Mouse (Mus musculus) testis, postnatal 10 days (tissue): ENCODE data around the gene Exo1.

Experiments
- DNase-seq: peaks from one replicate; pipeline ENCODE4 v3.0.0; 2021; ENCODE audit warnings: low spot score

Gene Exo1

DNA sequence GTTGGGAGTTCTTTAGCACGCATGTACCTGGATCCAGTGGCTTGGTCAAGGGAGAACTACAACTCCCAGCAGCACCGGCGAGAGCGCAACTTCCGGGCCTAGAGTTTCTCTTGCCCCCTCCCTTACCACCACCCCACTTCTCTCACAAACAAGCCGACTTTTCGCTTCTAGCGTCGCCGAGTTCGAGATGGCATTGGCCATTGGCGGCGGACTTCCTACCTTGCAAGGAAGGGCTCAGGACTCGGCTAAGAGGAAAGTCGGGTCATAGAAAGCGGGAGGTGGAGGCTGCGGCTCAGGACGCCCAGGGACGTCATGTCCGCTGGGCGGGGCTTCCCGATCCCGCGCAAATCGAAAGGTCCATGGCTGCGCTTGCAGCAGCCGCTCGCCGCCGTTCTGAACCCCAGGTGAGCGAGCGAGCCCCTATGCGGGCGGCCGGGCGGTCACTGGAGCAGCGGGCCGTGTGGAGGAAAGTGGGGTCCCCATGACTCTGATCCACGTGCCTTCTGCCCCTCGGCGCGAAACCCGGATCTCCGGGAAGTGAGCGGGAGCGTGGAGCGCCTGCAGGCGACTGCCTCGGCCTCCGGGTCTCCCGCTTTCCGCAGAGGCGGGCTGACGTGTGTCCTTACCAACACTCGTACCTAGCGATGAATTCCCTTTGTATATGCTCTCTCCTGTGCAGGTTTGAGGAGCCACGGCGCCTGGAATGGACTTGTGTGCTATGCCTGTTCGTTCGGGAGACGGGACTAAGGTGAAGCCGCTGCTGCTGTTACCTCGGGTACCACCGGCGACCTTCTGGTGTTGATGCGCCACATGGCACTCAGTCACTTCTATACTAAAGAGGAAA, at the start of gene Exo1:
Gene Exo1, plus strand, starts transcription at position 129 of the 844 bp plus-strand sequence.
- DNase-seq, result peak; percentile 93

GRCm38 (mm10) chr1:175855515-175855914, 24.9 kb upstream of the Exo1 start:
- no peak for DNase-seq

GRCm38 (mm10) chr1:175867050-175867449, 13.3 kb upstream of the Exo1 start:
- DNase-seq, result no peak

DNA sequence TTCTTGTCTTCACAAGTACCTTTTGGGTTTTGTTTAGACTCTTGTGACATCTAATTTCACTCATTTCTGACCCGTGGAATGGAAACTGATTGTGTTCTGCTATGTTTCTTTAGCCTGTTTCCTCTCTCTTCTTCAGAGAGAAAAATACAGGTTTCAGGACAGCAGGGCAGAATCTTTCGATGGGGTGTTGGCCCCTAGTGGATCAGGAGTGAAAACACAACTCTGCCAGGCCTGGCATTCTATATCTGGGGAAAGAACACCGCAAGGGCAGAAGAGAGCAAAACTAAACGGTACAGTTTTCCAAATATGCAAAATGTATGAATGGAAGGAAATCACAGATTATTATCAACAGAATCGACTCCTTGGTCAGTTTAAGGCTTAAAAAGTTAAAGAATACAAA, 12.8 kb upstream of the Exo1 start:
- DNase-seq, result no peak

GRCm38 (mm10) chr1:175870716-175871115, 9.7 kb upstream of the Exo1 start:
- DNase-seq, result no peak

DNA sequence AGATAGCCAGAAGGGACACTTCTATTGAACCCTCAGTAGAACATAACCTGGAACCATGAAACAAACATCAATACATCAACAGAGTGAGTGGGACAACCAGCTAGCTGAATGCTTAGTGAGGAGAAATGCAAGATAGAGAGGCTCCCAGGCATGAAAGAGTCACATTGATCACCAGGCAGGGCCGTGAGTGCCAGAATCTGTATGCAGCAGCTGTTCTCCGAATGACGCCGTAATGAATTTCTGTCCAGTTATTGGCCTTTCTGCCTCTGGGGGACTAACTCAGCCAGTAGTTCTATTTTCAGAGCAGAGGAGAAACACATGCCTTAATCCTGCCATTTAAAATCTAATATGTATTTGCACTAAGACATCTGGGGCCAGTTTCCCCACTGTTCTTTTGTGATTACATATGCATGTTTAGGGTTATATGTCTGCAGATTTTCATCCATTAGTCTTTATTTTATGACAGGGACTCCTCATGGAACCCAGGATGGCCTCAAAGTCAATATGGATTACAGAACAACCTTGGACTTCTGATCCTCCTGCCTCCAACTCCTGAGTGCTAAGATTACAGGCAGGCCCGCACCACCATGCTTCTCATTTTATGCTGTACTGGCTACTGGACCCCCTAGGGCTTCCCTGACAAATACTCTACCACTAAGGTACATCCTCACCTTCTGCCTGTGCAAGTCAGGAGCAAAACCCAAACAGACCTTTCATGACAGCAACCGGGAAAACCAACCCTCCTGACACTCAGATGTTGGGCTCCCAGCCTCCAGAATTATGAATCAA, 8.2 kb upstream of the Exo1 start:
- no peak for DNase-seq

DNA sequence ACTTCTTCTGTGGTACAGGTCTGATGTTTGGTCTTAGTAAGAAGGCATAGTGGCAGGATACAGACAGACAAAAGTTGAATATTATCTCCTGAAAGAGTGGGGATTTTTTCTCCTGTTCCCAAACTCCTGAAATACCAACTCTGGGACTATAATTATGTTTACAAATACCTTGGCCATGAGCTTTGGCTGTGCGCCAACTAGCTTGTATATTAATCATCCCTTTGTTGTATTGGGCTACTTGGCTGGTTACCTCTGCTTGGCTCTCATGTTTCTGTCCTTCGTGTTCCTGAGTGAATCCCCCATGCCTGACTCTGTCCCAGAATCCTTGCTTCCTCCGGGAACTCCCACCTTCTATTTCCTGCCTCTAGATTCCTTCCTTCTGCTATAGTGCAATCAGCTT, 3.0 kb downstream of the Exo1 start:
- DNase-seq, result peak; percentile 51

DNA sequence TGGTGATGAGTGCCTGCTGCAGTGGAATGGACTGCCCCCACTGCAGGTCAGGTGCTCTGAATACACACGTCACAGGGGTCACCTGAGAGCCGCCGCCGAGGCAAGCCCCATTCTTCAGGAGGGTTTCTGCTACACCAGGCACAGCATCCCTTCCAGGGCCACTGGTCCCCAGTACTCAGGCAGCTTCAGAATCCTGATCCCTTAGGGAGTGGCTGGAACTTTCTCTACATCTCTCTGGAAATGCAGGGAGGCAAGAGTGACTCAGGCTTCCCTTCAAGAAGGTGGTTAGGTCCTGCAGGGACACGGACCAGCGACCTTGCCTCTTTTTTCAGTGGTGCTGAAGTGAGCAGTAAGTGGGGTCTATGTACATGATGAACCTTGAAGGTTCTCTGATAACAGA, 12.9 kb downstream of the Exo1 start:
- no peak for DNase-seq

DNA sequence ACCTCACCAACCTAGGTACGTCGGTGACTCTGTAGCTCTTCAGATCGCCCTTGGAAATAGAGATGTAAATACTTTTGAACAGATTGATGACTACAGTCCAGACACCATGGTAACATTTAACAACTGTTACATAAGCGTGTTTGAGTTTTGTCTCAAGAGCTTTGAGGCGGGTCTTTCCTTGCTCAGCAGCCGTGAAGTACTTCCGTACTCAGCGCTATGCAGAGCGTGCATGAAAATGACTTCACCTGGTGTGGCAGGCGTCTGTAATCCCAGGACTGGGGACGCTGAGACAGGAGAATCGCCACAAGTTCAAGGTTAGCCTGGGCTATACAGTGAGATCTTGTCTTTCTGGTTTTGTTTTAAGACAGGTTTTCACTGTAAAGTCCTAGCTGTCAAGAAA, 13.3 kb downstream of the Exo1 start:
- no peak for DNase-seq

DNA sequence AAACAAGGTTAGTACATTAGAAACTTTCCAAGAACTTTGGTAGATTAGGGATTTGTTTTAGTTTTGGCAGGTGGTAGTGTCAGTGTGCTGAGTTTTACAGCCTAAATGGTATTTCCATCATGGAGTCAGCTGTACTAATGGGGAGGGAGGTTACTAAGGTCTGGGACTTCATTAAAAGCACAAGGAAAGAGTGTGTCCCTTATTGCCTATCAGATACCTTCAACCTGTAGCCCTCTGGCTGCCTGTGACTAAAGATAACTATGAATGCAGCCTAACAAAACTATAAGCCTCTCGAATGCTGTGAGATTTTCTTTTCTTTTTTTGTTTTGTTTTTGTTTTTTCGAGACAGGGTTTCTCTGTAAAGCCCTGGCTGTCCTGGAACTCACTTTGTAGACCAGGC, 30.8 kb downstream of the Exo1 start:
- no peak for DNase-seq

- no peak for DNase-seq
These were observed 31.7 kb downstream of the Exo1 start for GRCm38 (mm10) chr1:175912038-175912437.

DNA sequence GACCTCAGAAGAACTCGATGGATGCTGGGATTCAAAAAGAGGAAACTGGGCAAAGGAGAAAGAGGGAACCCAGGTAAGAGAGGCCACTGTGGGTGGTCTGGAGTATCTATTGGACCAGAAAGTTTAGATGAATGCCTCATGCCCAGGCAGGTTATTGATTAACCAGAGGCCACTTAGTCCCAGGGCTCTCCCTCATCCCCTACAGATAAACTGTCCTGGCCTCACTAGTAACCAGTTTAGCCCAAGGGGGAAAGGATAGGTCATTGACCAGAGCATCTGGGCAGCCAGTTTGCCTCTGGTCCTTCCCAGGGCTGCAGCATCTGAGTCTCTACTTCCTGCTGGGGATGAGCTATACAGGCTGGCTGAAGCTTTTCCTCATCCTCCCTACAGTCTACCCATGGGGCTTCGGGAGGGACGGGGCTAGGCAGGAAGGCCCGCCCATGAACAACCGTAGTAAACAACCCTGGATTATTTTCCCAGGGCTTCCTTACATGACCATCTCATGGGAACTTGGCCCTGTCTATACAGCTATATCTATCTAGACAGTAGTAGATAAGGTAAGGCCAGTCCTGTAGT, 33.4 kb downstream of the Exo1 start:
- DNase-seq, result no peak

- no peak for DNase-seq
These were observed 39.6 kb downstream of the Exo1 start, which contains the start of gene Gm38100 for GRCm38 (mm10) chr1:175920029-175920428. TSS of gene Gm38100 (plus strand) at chr1:175920329.

- DNase-seq, result no peak
These were observed 40.7 kb downstream of the Exo1 start for GRCm38 (mm10) chr1:175921091-175921490.

DNA sequence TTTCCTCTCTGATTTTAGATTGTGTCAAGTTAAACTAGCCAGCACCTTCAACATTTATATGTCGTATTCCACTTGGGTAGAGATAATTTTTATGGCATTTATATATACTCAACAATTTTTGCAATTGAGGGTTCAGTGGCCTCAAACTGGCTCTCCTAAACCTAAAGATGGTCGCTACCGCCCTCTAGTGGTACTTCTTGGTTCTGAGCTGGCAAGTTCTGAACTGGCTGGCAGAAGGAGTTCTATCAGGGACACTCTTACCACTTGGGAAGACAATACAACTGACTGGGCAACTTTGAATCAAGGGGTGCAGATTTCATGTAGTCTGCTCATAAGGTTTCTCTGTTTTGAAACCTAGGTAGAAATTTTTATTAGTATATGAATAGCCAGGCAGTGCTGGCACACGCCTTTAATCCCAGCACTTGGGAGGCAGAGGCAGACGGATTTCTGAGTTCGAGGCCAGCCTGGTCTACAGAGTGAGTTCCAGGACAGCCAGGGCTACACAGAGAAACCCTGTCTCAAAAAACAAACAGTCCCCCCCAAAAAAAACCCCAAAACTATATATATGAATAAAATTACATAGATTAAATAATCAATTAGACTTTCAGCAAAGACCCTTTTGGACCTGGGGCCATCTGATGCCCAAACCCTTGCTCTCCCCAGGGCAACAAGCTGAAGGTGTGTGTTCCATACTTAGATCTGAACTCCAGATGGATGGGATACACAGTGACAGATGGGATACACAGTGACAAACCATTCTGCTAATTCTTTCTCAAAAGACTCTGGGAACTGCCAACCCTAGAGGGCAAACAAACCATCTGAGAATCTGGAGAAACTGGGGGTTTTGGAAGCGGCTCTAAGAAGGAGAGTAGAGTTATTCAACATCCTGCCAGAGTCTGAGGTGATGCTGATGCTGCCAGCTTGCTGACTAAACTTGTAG, 43.7 kb downstream of the Exo1 start:
- peak; percentile 87 for DNase-seq

- DNase-seq, result no peak
These were observed 51.0 kb downstream of the Exo1 start for GRCm38 (mm10) chr1:175931391-175931790.

GRCm38 (mm10) chr1:175936282-175936737, 55.9 kb downstream of the Exo1 start:
- DNase-seq, result peak; percentile 72

- DNase-seq, result no peak
These were observed 58.4 kb downstream of the Exo1 start for GRCm38 (mm10) chr1:175938731-175939130.

DNA sequence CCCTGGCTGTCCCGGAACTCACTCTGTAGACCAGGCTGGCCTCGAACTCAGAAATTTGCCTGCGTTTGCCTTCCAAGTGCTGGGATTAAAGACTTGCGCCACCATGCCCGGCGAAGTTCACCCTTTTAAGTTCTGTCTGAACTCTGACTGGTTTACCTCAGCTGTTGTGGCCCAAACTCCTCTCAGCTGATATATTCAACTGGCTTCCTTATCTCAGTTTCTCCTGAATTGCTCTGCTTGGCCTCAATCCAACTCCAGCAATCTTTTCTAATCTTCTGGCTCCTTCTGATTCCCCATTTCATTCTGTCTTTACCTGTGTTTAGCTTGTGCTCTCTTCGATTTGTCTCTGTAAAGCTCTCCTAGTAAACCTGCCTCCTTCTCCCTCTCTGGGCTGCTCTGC, 62.8 kb downstream of the Exo1 start:
- no peak for DNase-seq

GRCm38 (mm10) chr1:175946718-175947315, 66.4 kb downstream of the Exo1 start:
- DNase-seq, result no peak

DNA sequence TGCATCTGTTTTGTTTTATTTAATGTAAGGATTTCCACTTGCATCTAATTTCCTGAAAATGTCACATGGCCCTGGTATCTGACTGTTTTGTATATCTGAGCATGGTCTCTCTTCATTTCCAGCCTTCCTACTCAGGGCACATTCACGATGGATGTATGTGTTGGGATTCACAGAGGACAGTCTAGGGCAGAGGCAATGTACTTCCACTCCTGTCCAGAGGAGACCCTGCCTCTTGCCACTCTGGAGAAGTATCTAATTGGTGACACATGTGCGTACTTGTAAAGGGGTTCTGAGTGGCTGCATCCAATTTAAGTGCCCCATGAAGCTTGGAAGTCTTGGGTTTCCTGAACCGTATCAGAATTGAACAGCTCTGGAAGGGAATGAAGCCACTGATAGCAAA, 70.0 kb downstream of the Exo1 start:
- no peak for DNase-seq
